Mouse (Mus musculus): Measurements from ENCODE around the gene Rpl7a. TPM values are rescaled to one million over a fixed set of nuclear protein-coding genes. Genes with fewer than 3 reads are reported as not detected.

Rpl7a gene
- polyA plus RNA-seq, 1 experiment, result 916 TPM

- no peak for DNase-seq (ENCODE audit: low read depth)
Measured at GRCm38 (mm10) chr2:26956811-26957487, 46.4 kb downstream of the Rpl7a start.

GRCm38 (mm10) chr2:26957488-26957859, 46.9 kb downstream of the Rpl7a start:
- no peak for DNase-seq (ENCODE audit: low read depth)

- DNase-seq (ENCODE audit: low read depth), result no peak
Measured at GRCm38 (mm10) chr2:26960756-26961155, 50.2 kb downstream of the Rpl7a start.

Other genes with a start within 250 kb of the Rpl7a start
- not detected in 2 replicates for gene Lcn4, start 239.5 kb upstream of the Rpl7a start, polyA plus RNA-seq (2012; rRNA removed)
- gene Abo, start 45.8 kb upstream of the Rpl7a start, polyA plus RNA-seq (2012; rRNA removed), result 13.0 and 17.6 TPM in 2 replicates
- gene Surf6, start 7.9 kb upstream of the Rpl7a start, polyA plus RNA-seq (2012; rRNA removed), result 11.4 and 14.5 TPM in 2 replicates
- gene Med22, start 87 bp upstream of the Rpl7a start, polyA plus RNA-seq (2012; rRNA removed), result 58.8 and 66.0 TPM in 2 replicates
- gene Surf2, start 5.6 kb downstream of the Rpl7a start, polyA plus RNA-seq (2012; rRNA removed), result 26.7 and 27.8 TPM in 2 replicates
- 63.5 and 64.5 TPM in 2 replicates for gene Surf1, start 5.8 kb downstream of the Rpl7a start, polyA plus RNA-seq (2012; rRNA removed)
- 357 and 417 TPM in 2 replicates for gene Surf4, start 23.2 kb downstream of the Rpl7a start, polyA plus RNA-seq (2012; rRNA removed)
- 0.80 and 0.95 TPM in 2 replicates for gene Stkld1, start 23.3 kb downstream of the Rpl7a start, polyA plus RNA-seq (2012; rRNA removed)
- gene Rexo4, start 53.6 kb downstream of the Rpl7a start, polyA plus RNA-seq (2012; rRNA removed), result 26.9 and 30.2 TPM in 2 replicates
- gene Adamts13, start 62.7 kb downstream of the Rpl7a start, polyA plus RNA-seq (2012; rRNA removed), result 0.04 and 0.10 TPM in 2 replicates
- gene Cacfd1, start 99.2 kb downstream of the Rpl7a start, polyA plus RNA-seq (2012; rRNA removed), result 76.2 and 90.6 TPM in 2 replicates
- 2.3 and 3.6 TPM in 2 replicates for gene Slc2a6, start 117.2 kb downstream of the Rpl7a start, polyA plus RNA-seq (2012; rRNA removed)
- gene Mymk, start 161.4 kb downstream of the Rpl7a start, polyA plus RNA-seq (2012; rRNA removed), result 0.11 and 0.18 TPM in 2 replicates
- 8.1 and 12.6 TPM in 2 replicates for gene Adamtsl2, start 168.6 kb downstream of the Rpl7a start, polyA plus RNA-seq (2012; rRNA removed)
- gene Fam163b, start 231.7 kb downstream of the Rpl7a start, polyA plus RNA-seq (2012; rRNA removed), result 0.06 and 0.11 TPM in 2 replicates